In the genomic region with DNA sequence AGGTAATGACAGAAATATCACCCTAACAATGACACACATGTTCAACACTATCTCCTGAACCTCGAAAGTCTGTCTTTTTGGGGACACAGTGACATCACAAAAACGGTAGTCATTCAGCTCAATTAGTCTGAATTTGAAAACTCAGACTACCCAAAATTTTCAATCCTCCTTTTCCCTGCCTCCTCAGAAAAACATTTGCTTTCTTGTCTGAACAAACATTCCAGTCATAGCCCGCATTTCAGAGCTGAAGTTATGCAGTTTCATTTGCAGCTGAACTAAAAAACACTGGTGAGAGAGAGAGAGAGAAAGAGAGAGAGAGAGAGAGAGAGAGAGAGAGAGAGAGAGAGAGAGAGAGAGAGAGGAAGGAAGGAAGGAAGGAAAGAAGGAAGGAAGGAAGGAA, we compare ENCODE assay signal across 16 mouse cellular contexts. TPM values are rescaled to one million over a fixed set of nuclear protein-coding genes. Genes with fewer than 3 reads are reported as not detected.
DNase-seq lines count a peak whose midpoint lies in the region; ATAC-seq and TF ChIP-seq lines count a peak whose summit lies in the region.
"Had no signal": no experiment of that assay in that cellular context is flagged by ENCODE, and none has a peak within 500 bp of the region (broad histone marks: within the 10 kb centered on the region; RNA-seq: fewer than 3 reads in every experiment).

No protein-coding gene starts in this region.

- intact Hi-C loops in heart, adult 2 months (cut with DNase I) = no loop called here

- 41% methylated on average over 3 of the region's 3 CpGs for WGBS in heart, embryonic 13.5 days
- WGBS in heart, adult 2 months = 42% methylated on average over 3 of the region's 3 CpGs
- 49% methylated on average over 3 of the region's 3 CpGs for WGBS in kidney, postnatal 0 days
- WGBS in embryonic facial prominence, embryonic 15.5 days = 44% methylated on average over 3 of the region's 3 CpGs
- WGBS in hindbrain, embryonic 13.5 days = 74% methylated on average over 3 of the region's 3 CpGs

- H3K79me2 ChIP-seq in heart, adult 2 months (replicated peaks; ENCODE audit: control insufficient read depth, insufficient read depth, low read length) = no peaks in the 10 kb centered on the region; the same call in none of the 2 replicates

- no peaks in the 10 kb centered on the region; the same call in 1 of the 2 replicates for H3K9me3 ChIP-seq in heart, embryonic 13.5 days
- no peaks in the 10 kb centered on the region for H3K9me3 ChIP-seq in kidney, postnatal 0 days (replicated peaks; ENCODE audit: low read length)
- H3K9me3 ChIP-seq in E14TG2a.4 (ENCODE audit: low read length) = no peaks in the 10 kb centered on the region
- H3K9me3 ChIP-seq in embryonic facial prominence, embryonic 15.5 days (replicated peaks) = no peaks in the 10 kb centered on the region
- H3K9me3 ChIP-seq in hindbrain, embryonic 13.5 days = no peaks in the 10 kb centered on the region
- H3K9me3 ChIP-seq: limb, embryonic 13.5 days; neural tube, embryonic 12.5 days had no signal

- H3K36me3 ChIP-seq in heart, embryonic 13.5 days = peaks cover 24% of the 10 kb centered on the region
- H3K36me3 ChIP-seq in heart, adult 2 months (ENCODE audit: control insufficient read depth, insufficient read depth, low read length) = peaks cover 13% of the 10 kb centered on the region
- no peaks in the 10 kb centered on the region for H3K36me3 ChIP-seq in kidney, postnatal 0 days (ENCODE audit: insufficient read depth, low read length)
- peaks cover 71% of the 10 kb centered on the region for H3K36me3 ChIP-seq in E14TG2a.4 (ENCODE audit: insufficient read depth, low read length)
- H3K36me3 ChIP-seq in embryonic facial prominence, embryonic 15.5 days = peaks cover 3% of the 10 kb centered on the region; the same call in 1 of the 2 replicates
- no peaks in the 10 kb centered on the region for H3K36me3 ChIP-seq in hindbrain, embryonic 13.5 days
- H3K36me3 ChIP-seq: neural tube, embryonic 12.5 days had no signal

- no peak for ATAC-seq in heart, embryonic 13.5 days (ENCODE audit: extremely low read depth, insufficient number of reproducible peaks, low FRiP score, low TSS enrichment)
- ATAC-seq in kidney, postnatal 0 days (replicated peaks; ENCODE audit: low FRiP score, low read depth) = no peak
- ATAC-seq in embryonic facial prominence, embryonic 15.5 days (ENCODE audit: insufficient number of reproducible peaks, low FRiP score, low TSS enrichment, low read depth) = no peak
- ATAC-seq in hindbrain, embryonic 13.5 days (ENCODE audit: low FRiP score) = no peak
- ATAC-seq: CD4-positive, CD25-positive, alpha-beta regulatory T cell, adult 4 months; liver, postnatal 0 days had no signal

- peak overlapping the region; percentile 75 for H3K27ac ChIP-seq in heart, embryonic 13.5 days (replicated peaks)
- no peak overlapping the region; the same call in 1 of the 2 replicates for H3K27ac ChIP-seq in heart, adult 2 months
- H3K27ac ChIP-seq in kidney, postnatal 0 days = peak overlapping the region; percentile 25; the same call in 1 of the 2 replicates
- H3K27ac ChIP-seq in embryonic facial prominence, embryonic 15.5 days (replicated peaks) = peak overlapping the region; percentile 60; the same call in 1 of the 2 replicates
- H3K27ac ChIP-seq in hindbrain, embryonic 13.5 days = no peak overlapping the region
- H3K27ac ChIP-seq: hindbrain, embryonic 14.5 days; layer of hippocampus, adult 2 months; left cerebral cortex, adult 2 months; neural tube, embryonic 12.5 days had no signal

- TF ChIP-seq CTCF in heart, adult 2 months (IDR thresholded peaks at IDR 0.05) = no peak
- TF ChIP-seq CTCF in kidney, postnatal 0 days (IDR thresholded peaks at IDR 0.05; ENCODE audit: low read depth) = no peak
- no peak for TF ChIP-seq CTCF in E14TG2a.4 (conservative IDR thresholded peaks at IDR 0.05; ENCODE audit: low read length)

- 0 out of 2 replicates have a peak overlapping the region, but pooled peaks have one; percentile 33 for H3K9ac ChIP-seq in heart, embryonic 13.5 days
- H3K9ac ChIP-seq in heart, adult 2 months (ENCODE audit: low read depth, low read length) = no peak overlapping the region
- no peak overlapping the region for H3K9ac ChIP-seq in kidney, postnatal 0 days (ENCODE audit: low read depth, low read length)
- H3K9ac ChIP-seq in embryonic facial prominence, embryonic 15.5 days = no peak overlapping the region
- no peak overlapping the region for H3K9ac ChIP-seq in hindbrain, embryonic 13.5 days
- H3K9ac ChIP-seq: hindbrain, embryonic 14.5 days; limb, embryonic 13.5 days; liver, postnatal 0 days; neural tube, embryonic 12.5 days had no signal

- peak overlapping the region; percentile 27 for H3K4me2 ChIP-seq in heart, embryonic 13.5 days
- H3K4me2 ChIP-seq in kidney, postnatal 0 days (ENCODE audit: low read length) = no peak overlapping the region
- H3K4me2 ChIP-seq in embryonic facial prominence, embryonic 15.5 days (replicated peaks) = no peak overlapping the region
- H3K4me2 ChIP-seq in hindbrain, embryonic 13.5 days = no peak overlapping the region
- H3K4me2 ChIP-seq: hindbrain, embryonic 14.5 days; limb, embryonic 13.5 days; neural tube, embryonic 12.5 days had no signal

- H3K27me3 ChIP-seq in heart, embryonic 13.5 days (replicated peaks) = no peaks in the 10 kb centered on the region
- H3K27me3 ChIP-seq in heart, adult 2 months (ENCODE audit: control insufficient read depth, insufficient read depth, low read length) = no peaks in the 10 kb centered on the region
- no peaks in the 10 kb centered on the region for H3K27me3 ChIP-seq in kidney, postnatal 0 days (ENCODE audit: insufficient read depth, low read length)
- no peaks in the 10 kb centered on the region for H3K27me3 ChIP-seq in E14TG2a.4 (ENCODE audit: insufficient read depth, low read length)
- no peaks in the 10 kb centered on the region for H3K27me3 ChIP-seq in embryonic facial prominence, embryonic 15.5 days
- no peaks in the 10 kb centered on the region for H3K27me3 ChIP-seq in hindbrain, embryonic 13.5 days
- H3K27me3 ChIP-seq: limb, embryonic 13.5 days; neural tube, embryonic 12.5 days had no signal

- H3K4me1 ChIP-seq in heart, embryonic 13.5 days = peaks cover 71% of the 10 kb centered on the region
- peaks cover 13% of the 10 kb centered on the region for H3K4me1 ChIP-seq in heart, adult 2 months (ENCODE audit: control insufficient read depth, insufficient read depth, low read length)
- peaks cover 5% of the 10 kb centered on the region; the same call in 1 of the 2 replicates for H3K4me1 ChIP-seq in kidney, postnatal 0 days (replicated peaks; ENCODE audit: insufficient read depth, low read length)
- peaks cover 76% of the 10 kb centered on the region for H3K4me1 ChIP-seq in E14TG2a.4 (replicated peaks; ENCODE audit: low read depth, low read length)
- H3K4me1 ChIP-seq in embryonic facial prominence, embryonic 15.5 days = peaks cover 33% of the 10 kb centered on the region
- peaks cover 18% of the 10 kb centered on the region for H3K4me1 ChIP-seq in hindbrain, embryonic 13.5 days (replicated peaks)
- H3K4me1 ChIP-seq: neural tube, embryonic 12.5 days had no signal

- no peak overlapping the region for H3K4me3 ChIP-seq in heart, embryonic 13.5 days
- no peak overlapping the region for H3K4me3 ChIP-seq in heart, adult 2 months
- H3K4me3 ChIP-seq in kidney, postnatal 0 days (replicated peaks; ENCODE audit: low read depth, low read length) = no peak overlapping the region
- 0 out of 2 replicates have a peak overlapping the region, but pooled peaks have one; percentile 52 for H3K4me3 ChIP-seq in E14TG2a.4 (replicated peaks; ENCODE audit: low read length)
- no peak overlapping the region for H3K4me3 ChIP-seq in embryonic facial prominence, embryonic 15.5 days (replicated peaks)
- H3K4me3 ChIP-seq in hindbrain, embryonic 13.5 days = no peak overlapping the region
- H3K4me3 ChIP-seq: layer of hippocampus, adult 2 months; left cerebral cortex, adult 2 months; limb, embryonic 13.5 days; neural tube, embryonic 12.5 days had no signal

- no peak for TF ChIP-seq POLR2A in heart, adult 2 months (IDR thresholded peaks at IDR 0.05; ENCODE audit: insufficient read depth, low read depth, low read length)

- no peak for DNase-seq in heart, adult 2 months
- DNase-seq in kidney, postnatal 0 days (ENCODE audit: low spot score) = peak; percentile 63
- DNase-seq in kidney, postnatal 14 days = no peak
- DNase-seq: embryo, embryonic 11 days; gastrocnemius, postnatal 36 days; liver, postnatal 0 days had no signal

- TF ChIP-seq EP300 in heart, adult 2 months (IDR thresholded peaks at IDR 0.05; ENCODE audit: insufficient read depth, low read depth, low read length) = no peak

RNA-seq across cellular contexts. Expression of a gene that starts 23.2 kb away (rescaled TPM):
- polyA plus RNA-seq in heart, embryonic 13.5 days (2015; fragmentation: Nextera tagmentation; extraction: Ambion mirVana) = 26.6 and 28.8 TPM in 2 replicates
- 10 to 100 TPM; 38.3 to 40.2 TPM for total RNA-seq in heart, adult 2 months (2021)
- 32.6 and 55.3 TPM in 2 replicates for polyA plus RNA-seq in heart, adult 2 months (2012; rRNA removed)
- 14.1 and 14.9 TPM in 2 replicates for polyA plus RNA-seq in kidney, postnatal 0 days (2015; fragmentation: Nextera tagmentation; extraction: Ambion mirVana)
- polyA plus RNA-seq in embryonic facial prominence, embryonic 15.5 days (2015; fragmentation: Nextera tagmentation; extraction: Ambion mirVana) = 22.7 and 24.8 TPM in 2 replicates
- 9.7 and 10.4 TPM in 2 replicates for polyA plus RNA-seq in hindbrain, embryonic 13.5 days (2015; fragmentation: Nextera tagmentation; extraction: Ambion mirVana)
- polyA plus RNA-seq: CD4-positive, CD25-positive, alpha-beta regulatory T cell, adult 4 months had no signal

Comparison
In these comparisons a context has a peak if more than half of its experiments do, and no peak if none do; other contexts are left out.
1. H3K27ac ChIP-seq: peak in heart, embryonic 13.5 days (single experiment), kidney, postnatal 0 days (single experiment) and embryonic facial prominence, embryonic 15.5 days (single experiment); none in heart, adult 2 months (single experiment) and hindbrain, embryonic 13.5 days (single experiment).